Mouse (Mus musculus) midbrain, postnatal 0 days (tissue): ENCODE measurements around the gene Slc31a2. TPM values are rescaled to one million over a fixed set of nuclear protein-coding genes. Genes with fewer than 3 reads are reported as not detected.

ENCODE experiments used
- ATAC-seq: fragments of 200-750 bp; cut with Nextera tagmentation; 2 replicates; pipeline ENCODE4 v1.8.0; 2017; ENCODE audit warnings: moderate number of reproducible peaks, mild to moderate bottlenecking, moderate TSS enrichment, moderate library complexity; ENCODE audit not compliant: low FRiP score
- DNase-seq: peaks from one replicate; pipeline ENCODE4 v3.0.0-alpha.2; 2015; ENCODE audit warnings: low spot score
- H3K27ac ChIP-seq: fragments of 300-500 bp; sonication (generic); 2 replicates; pipeline ENCODE4 v1.5.1; 2014; ENCODE audit warnings: low read depth, mild to moderate bottlenecking, low read length, mixed read lengths
- H3K27me3 ChIP-seq: fragments of 300-500 bp; sonication (generic); 2 replicates; pipeline ENCODE4 v1.6.1; 2014; ENCODE audit warnings: low read length, control low read depth, mixed read lengths; ENCODE audit not compliant: insufficient read depth
- H3K36me3 ChIP-seq: fragments of 300-500 bp; sonication (generic); 2 replicates; pipeline ENCODE4 v1.6.1; 2014; ENCODE audit warnings: low read length, control low read depth, mixed read lengths; ENCODE audit not compliant: insufficient read depth
- H3K4me1 ChIP-seq: fragments of 300-500 bp; sonication (generic); 2 replicates; pipeline ENCODE4 v1.6.1; 2014; ENCODE audit warnings: mild to moderate bottlenecking, control low read depth, antibody characterized with exemption, low read length, mixed read lengths; ENCODE audit not compliant: insufficient read depth
- H3K4me2 ChIP-seq: fragments of 300-500 bp; sonication (generic); 2 replicates; pipeline ENCODE4 v1.6.1; 2014; ENCODE audit warnings: low read depth, mild to moderate bottlenecking, low read length, mixed read lengths; ENCODE audit not compliant: poor library complexity, severe bottlenecking
- H3K4me3 ChIP-seq: fragments of 300-500 bp; sonication (generic); 2 replicates; pipeline ENCODE4 v1.5.1; 2014; ENCODE audit warnings: low read depth, mild to moderate bottlenecking, low read length, moderate library complexity
- H3K9ac ChIP-seq: fragments of 300-500 bp; sonication (generic); replicated peaks from 2 replicates; pipeline ENCODE4 v1.6.1; 2014; ENCODE audit warnings: mild to moderate bottlenecking, low read length, moderate library complexity, mixed read lengths; ENCODE audit not compliant: poor library complexity, severe bottlenecking
- H3K9me3 ChIP-seq: fragments of 300-500 bp; sonication (generic); 2 replicates; pipeline ENCODE4 v1.6.1; 2016; ENCODE audit warnings: low read length, control low read depth
- CTCF ChIP-seq: IDR thresholded peaks from 2 replicates; pipeline ENCODE4 v1.5.1; 2016; ENCODE audit warnings: antibody characterized with exemption, mild to moderate bottlenecking
- WGBS: fragments of 180-500 bp; shearing (Covaris S2); extraction: QIAGEN DNeasy Blood & Tissue Kit; methylation state at CpG from one replicate; pipeline ENCODE4 v1.1.7; 2014; 5-methylcytosine and 5-hydroxymethylcytosine counted together
- polyA plus RNA-seq: library from polyadenylated mRNA; unstranded; fragments of >200 nt; fragmentation: Nextera tagmentation; extraction: Ambion mirVana; gene quantifications from 2 replicates; pipeline ENCODE4 v1.2.1, GENCODE M21; 2015
- total RNA-seq: library from RNA; depleted of rRNA; stranded (reverse); fragments of >200 nt; gene quantifications from 2 replicates; pipeline ENCODE4 v1.2.3, GENCODE M21; 2014; rRNA removed

Slc31a2 gene
- total and polyA plus RNA-seq, 2 experiments from 2014 or later = 12.0 to 23.8 TPM

DNA sequence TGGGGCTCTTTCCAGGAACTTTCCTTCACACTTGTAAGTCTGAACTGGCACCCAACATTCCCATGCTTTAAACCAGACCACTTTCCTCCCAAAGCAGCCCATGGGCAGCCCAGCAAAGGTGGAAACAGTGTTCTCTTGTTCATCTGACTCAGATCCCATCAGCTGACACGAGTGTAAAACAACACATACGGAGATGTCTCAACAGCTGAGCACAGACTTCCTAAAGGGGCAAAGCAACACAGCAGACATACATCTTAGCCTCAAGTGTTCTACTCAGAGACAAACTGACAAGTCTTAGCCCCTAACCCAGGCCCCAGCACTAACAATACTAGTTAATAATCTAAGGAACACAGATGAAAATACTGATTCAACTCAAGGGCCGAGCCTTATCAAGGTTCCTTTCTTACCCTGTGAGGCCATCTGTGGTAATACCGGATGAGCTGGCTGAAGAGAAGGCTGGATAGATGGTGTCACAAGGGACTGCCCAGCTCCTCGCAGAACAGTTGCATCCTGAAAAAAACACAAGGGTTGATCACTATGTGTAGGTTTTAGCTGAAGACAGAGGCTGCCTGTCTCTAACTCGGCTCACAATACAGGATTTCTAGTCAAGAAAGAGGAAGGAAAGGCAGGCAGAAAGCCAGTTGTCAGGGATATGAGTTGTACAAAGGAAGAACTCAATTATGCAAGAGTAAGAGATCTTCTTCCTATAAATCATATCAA is 66.7 kb downstream of the Slc31a2 start:
- Histone ChIP-seq H3K4me3 (no peak overlapping the region), H3K27ac (no peak overlapping the region), H3K27me3 (no peaks in the 10 kb centered on the region), H3K36me3 (peaks cover 48% of the 10 kb centered on the region), H3K9ac (no peak overlapping the region), H3K4me1 (no peaks in the 10 kb centered on the region), H3K9me3 (no peaks in the 10 kb centered on the region), H3K4me2 (no peak overlapping the region)
- no peak for ATAC-seq
- no peak for DNase-seq
- WGBS = 88% methylated on average over 6 of the region's 6 CpGs
- no peak for TF ChIP-seq CTCF

DNA sequence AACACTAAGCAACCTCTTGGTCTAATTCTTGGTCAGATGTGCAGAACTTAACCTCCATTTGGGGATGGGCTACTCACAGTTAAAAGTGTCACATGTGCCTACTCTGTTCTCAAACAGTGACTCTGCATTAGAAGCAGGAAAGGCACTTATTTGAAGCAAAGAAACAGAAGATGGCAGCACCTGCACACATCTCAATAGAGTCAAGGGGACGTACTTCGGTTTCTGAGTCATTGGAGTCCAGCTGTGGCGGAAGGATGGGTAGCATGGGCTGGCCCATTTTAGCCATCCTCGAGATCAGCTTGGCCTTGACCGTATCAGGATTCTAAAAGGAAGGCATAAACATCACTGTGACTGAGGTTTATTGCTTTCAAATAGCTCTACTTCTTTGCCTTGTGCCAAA is 69.6 kb downstream of the Slc31a2 start:
- no peak overlapping the region for H3K27ac ChIP-seq
- no peaks in the 10 kb centered on the region for H3K4me1 ChIP-seq
- H3K4me3 ChIP-seq = no peak overlapping the region
- H3K36me3 ChIP-seq = peaks cover 35% of the 10 kb centered on the region
- 83% methylated on average over 5 of the region's 5 CpGs for WGBS
- ATAC-seq (no peak), DNase-seq (peak; percentile 7)
- H3K27me3 ChIP-seq = no peaks in the 10 kb centered on the region
- H3K9ac ChIP-seq = no peak overlapping the region
- peak; percentile 45 for TF ChIP-seq CTCF
- no peak overlapping the region for H3K4me2 ChIP-seq
- H3K9me3 ChIP-seq = no peaks in the 10 kb centered on the region

DNA sequence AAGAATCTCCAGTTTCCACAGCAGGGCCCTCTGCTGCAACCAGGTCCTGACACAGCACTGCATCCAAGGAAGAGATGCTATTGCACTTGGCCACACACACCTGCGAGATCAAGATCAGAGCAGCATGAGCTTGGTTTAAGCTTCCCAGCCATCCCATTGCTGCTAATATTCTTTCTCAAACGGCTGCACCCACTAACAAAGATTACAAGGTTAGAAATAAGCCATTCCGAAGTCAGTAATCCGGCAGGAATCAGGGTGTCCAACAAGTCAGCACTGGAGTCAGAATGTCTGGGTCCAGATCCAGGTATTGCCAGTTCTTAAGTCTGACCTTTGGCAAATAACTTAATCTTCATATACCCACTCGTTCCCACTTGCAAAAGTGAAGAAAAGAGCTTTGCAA is 76.2 kb downstream of the Slc31a2 start:
- 94% methylated on average over 5 of the region's 5 CpGs for WGBS
- DNase-seq (no peak), ATAC-seq (no peak)
- Histone ChIP-seq H3K4me1 (no peaks in the 10 kb centered on the region), H3K27ac (no peak overlapping the region), H3K36me3 (peaks cover 38% of the 10 kb centered on the region), H3K9ac (no peak overlapping the region), H3K27me3 (no peaks in the 10 kb centered on the region), H3K9me3 (no peaks in the 10 kb centered on the region), H3K4me2 (no peak overlapping the region), H3K4me3 (no peak overlapping the region)
- no peak for TF ChIP-seq CTCF

DNA sequence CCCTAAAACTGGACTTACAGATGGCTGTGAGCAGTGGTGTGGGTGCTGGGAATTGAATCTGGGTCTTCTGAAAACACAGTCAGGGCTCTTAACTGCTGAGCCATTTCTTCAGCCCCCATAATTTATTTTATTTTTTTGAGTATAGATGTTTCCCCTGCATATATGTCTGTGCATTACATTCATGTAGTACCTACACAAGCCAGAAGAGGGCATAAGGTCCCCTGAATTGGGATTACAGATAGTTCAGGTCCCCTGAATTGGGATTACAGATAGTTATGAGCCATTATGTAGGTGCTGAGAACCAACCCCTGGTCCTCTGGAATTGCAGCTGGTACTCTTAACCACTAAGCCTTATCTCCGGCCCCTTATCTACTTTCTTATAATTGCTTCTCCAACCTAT is 81.6 kb downstream of the Slc31a2 start:
- Histone ChIP-seq H3K27ac (no peak overlapping the region), H3K4me2 (no peak overlapping the region), H3K9me3 (no peaks in the 10 kb centered on the region), H3K27me3 (no peaks in the 10 kb centered on the region), H3K4me3 (no peak overlapping the region), H3K4me1 (no peaks in the 10 kb centered on the region), H3K36me3 (peaks cover 22% of the 10 kb centered on the region), H3K9ac (no peak overlapping the region)
- TF ChIP-seq CTCF = peak; percentile 37
- DNase-seq = no peak
- ATAC-seq = no peak
- 95% methylated on average over 1 of the region's 1 CpGs for WGBS

DNA sequence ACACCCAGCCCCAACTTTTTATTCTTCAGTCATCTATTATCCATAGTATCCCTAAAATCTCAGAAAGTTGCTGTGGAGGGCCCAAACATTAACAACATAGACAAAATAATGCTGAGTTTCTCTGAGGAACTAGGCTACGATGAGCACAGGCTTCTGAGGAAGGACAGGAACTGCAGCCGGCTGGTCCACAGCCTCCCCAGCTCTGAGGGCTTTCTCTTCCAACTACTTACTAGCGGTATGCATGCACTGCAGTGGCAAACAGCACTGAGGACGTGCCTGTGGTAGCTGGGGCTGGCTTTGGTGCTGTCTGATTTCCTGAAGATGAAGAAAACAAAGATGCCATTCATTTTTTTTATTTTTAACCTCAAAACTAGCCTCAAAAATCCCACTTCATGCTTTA is 83.5 kb downstream of the Slc31a2 start:
- ATAC-seq (no peak), DNase-seq (no peak)
- H3K4me3 ChIP-seq = no peak overlapping the region
- WGBS = 82% methylated on average over 4 of the region's 4 CpGs
- no peak overlapping the region for H3K27ac ChIP-seq
- no peak overlapping the region for H3K9ac ChIP-seq
- H3K27me3 ChIP-seq = no peaks in the 10 kb centered on the region
- no peaks in the 10 kb centered on the region for H3K4me1 ChIP-seq
- no peak overlapping the region for H3K4me2 ChIP-seq
- H3K36me3 ChIP-seq = peaks cover 17% of the 10 kb centered on the region
- H3K9me3 ChIP-seq = no peaks in the 10 kb centered on the region
- no peak for TF ChIP-seq CTCF

DNA sequence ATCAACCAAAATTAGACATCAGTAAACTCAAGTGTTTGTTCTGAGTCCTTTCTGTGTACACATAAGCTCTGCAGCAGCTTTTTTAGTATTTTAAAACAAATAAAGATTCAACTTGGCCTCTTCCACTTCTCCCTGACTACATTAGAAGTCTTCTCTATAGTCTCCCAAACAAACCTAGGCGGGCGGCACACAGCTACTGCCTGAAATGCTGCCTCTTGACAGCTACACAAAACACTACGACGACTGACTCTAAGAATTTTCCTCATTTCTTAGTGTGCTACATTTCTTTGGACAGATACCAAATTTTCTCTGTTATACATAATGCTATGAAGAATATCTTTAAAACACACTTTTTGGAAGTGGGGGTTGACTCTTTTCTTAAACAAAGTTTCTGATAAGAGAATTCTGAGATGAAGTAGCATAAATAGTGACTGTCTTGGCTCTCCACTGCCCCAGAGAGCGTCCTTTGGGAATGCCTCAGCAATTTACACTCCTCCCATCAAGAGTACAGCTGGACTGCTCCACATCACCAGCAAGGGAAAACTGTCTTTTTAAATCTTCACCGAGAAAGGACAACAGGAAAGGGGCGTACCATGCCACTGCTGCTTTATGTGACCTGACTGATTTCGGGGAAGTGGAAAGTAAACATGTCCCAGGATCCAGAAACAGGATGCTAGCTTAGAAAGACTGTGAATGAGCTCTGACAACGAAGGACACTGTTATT is 85.4 kb downstream of the Slc31a2 start:
- Histone ChIP-seq H3K27me3 (no peaks in the 10 kb centered on the region), H3K9ac (no peak overlapping the region), H3K4me3 (no peak overlapping the region), H3K36me3 (peaks cover 15% of the 10 kb centered on the region), H3K4me1 (no peaks in the 10 kb centered on the region), H3K27ac (no peak overlapping the region), H3K4me2 (no peak overlapping the region), H3K9me3 (no peaks in the 10 kb centered on the region)
- no peak for ATAC-seq
- WGBS = 80% methylated on average over 9 of the region's 9 CpGs
- TF ChIP-seq CTCF = no peak
- DNase-seq = no peak

Other genes starting within 250 kb of the Slc31a2 start
- gene Mup20, start 208.4 kb upstream of the Slc31a2 start, total RNA-seq = not detected in 2 replicates
- gene Mup20, start 208.4 kb upstream of the Slc31a2 start, polyA plus RNA-seq = not detected in 2 replicates
- gene Mup3, start 175.2 kb upstream of the Slc31a2 start, total RNA-seq = not detected in 2 replicates
- gene Mup3, start 175.2 kb upstream of the Slc31a2 start, polyA plus RNA-seq = not detected in 2 replicates
- gene Mup21, start 111.7 kb upstream of the Slc31a2 start, total RNA-seq = not detected in 2 replicates
- gene Mup21, start 111.7 kb upstream of the Slc31a2 start, polyA plus RNA-seq = not detected in 2 replicates
- 25.1 and 30.3 TPM in 2 replicates for gene Zfp37, start 31.5 kb upstream of the Slc31a2 start, total RNA-seq
- gene Zfp37, start 31.5 kb upstream of the Slc31a2 start, polyA plus RNA-seq = 18.9 and 20.5 TPM in 2 replicates
- gene Fkbp15, start 98.0 kb downstream of the Slc31a2 start, total RNA-seq = 34.3 and 37.5 TPM in 2 replicates
- 19.8 and 20.2 TPM in 2 replicates for gene Fkbp15, start 98.0 kb downstream of the Slc31a2 start, polyA plus RNA-seq
- 15.0 and 21.7 TPM in 2 replicates for gene Slc31a1, start 98.2 kb downstream of the Slc31a2 start, total RNA-seq
- 30.9 and 33.3 TPM in 2 replicates for gene Slc31a1, start 98.2 kb downstream of the Slc31a2 start, polyA plus RNA-seq
- gene Cdc26, start 146.1 kb downstream of the Slc31a2 start, total RNA-seq = 41.2 and 62.1 TPM in 2 replicates
- gene Cdc26, start 146.1 kb downstream of the Slc31a2 start, polyA plus RNA-seq = 73.1 and 73.4 TPM in 2 replicates
- 13.4 and 16.0 TPM in 2 replicates for gene Prpf4, start 146.2 kb downstream of the Slc31a2 start, total RNA-seq
- gene Prpf4, start 146.2 kb downstream of the Slc31a2 start, polyA plus RNA-seq = 12.8 TPM in 2 replicates
- 0.85 TPM in 1 of 2 replicates, not detected in the other for gene Rnf183, start 172.7 kb downstream of the Slc31a2 start, total RNA-seq
- gene Rnf183, start 172.7 kb downstream of the Slc31a2 start, polyA plus RNA-seq = 0.11 and 0.39 TPM in 2 replicates
- 9.4 and 13.1 TPM in 2 replicates for gene Wdr31, start 208.3 kb downstream of the Slc31a2 start, total RNA-seq
- 25.1 and 25.9 TPM in 2 replicates for gene Wdr31, start 208.3 kb downstream of the Slc31a2 start, polyA plus RNA-seq
- gene Bspry, start 217.5 kb downstream of the Slc31a2 start, total RNA-seq = 1.5 and 1.7 TPM in 2 replicates
- gene Bspry, start 217.5 kb downstream of the Slc31a2 start, polyA plus RNA-seq = 0.49 and 0.84 TPM in 2 replicates
- gene Hdhd3, start 240.9 kb downstream of the Slc31a2 start, total RNA-seq = 2.9 and 5.3 TPM in 2 replicates
- 4.9 and 5.3 TPM in 2 replicates for gene Hdhd3, start 240.9 kb downstream of the Slc31a2 start, polyA plus RNA-seq